Mouse (Mus musculus) right cerebral cortex, postnatal 25 days (tissue): ENCODE measurements around the gene Arid1a.
A peak's percentile ranks its signal among the peaks of the same experiment; 100 is the strongest.
"Not testable (repeated sequence)": the region's sequence is repeated elsewhere in the genome, so short reads cannot be mapped to it uniquely, and the experiment has no call there.

Experiments
- DNase-seq: peaks from one replicate; pipeline ENCODE4 v3.0.0; 2022

The Arid1a gene

GRCm38 (mm10) chr4:133649989-133650699, 106.4 kb downstream of the Arid1a start, which contains the start of gene Zdhhc18:
Gene Zdhhc18 (minus strand): TSS chr4:133650154.
- peak; percentile 67 for DNase-seq

DNA sequence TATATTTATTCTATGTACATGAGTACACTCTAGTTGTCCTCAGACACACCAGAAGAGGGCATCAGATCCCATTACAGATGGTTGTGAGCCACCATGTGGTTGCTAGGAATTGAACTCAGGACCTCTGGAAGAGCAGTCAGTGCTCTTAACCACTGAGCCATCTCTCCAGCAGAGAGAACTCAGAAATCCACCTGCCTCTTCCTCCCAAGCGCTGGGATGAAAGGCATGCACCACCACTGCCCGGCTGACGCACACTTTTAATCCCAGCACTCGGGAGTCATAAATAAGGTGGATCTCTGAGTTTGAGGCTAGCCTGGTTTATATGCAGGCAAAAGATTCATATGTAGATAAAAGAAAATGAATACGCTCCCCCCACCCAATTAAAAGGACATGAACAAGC, 107.1 kb downstream of the Arid1a start:
- not testable (repeated sequence) for DNase-seq

DNA sequence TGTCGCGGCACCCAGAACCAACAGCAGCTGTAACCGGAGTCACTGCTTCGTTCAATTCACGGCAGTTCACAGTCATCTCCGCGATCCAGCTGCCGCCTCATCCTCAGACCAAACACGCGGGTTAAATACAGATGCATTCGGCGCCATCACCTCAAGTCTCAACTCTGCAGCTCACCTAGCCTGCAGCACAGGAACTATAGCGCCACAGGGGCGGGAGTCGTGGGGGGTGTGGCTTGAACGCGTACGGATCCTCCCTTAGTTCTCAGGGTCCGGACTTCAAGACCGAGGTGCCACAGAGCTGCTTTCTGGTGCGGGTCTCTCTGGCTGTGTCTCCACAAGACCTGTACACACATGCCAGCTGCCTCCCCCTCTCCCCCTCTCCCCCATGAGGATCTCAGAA, 110.9 kb downstream of the Arid1a start:
- no peak for DNase-seq

GRCm38 (mm10) chr4:133645195-133645594, 111.4 kb downstream of the Arid1a start:
- DNase-seq = no peak

GRCm38 (mm10) chr4:133634043-133634410, 122.5 kb downstream of the Arid1a start:
- no peak for DNase-seq

GRCm38 (mm10) chr4:133633332-133634042, 123.1 kb downstream of the Arid1a start:
- peak; percentile 89 for DNase-seq

DNA sequence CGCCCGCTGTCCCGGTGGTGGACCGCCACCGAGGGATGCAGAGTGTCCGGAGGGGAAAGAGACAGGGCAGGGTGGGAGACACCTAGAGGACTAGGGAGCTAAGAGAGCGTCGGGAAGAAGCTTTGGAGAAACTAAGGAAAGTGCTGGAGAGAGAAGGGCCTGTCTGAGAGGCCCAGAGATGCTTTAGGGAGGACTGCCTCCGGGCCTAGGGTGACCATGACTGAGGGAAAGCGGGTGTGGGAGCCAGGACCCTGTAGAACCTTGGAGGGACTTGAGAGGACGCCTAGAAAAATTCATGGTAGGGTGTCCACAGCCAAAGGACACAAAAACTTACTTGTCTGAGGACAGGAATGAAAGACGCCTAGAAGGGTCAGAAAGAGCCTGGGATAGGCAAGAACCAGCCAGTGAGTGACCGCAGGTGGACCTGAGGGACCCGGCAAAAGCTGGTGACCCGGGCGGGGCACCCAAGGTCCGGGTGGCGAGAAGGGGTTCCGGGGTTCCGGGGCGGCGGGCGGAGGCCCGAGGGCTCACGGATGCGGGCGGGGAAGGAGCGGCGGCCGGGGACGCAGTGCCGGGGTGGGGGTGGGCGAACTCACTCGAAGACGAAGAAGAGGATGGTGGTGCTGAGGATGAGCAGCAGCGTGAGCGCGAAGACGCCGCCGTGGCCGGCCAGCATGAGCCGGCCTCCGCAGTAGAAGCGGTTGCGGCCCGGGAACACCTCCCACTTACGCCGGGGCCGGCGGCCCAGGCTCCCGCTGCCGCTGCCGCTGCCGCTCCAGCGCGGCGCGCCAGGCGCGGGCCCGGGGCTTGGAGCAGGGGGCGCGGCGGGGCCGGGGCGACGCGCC, 123.9 kb downstream of the Arid1a start:
- DNase-seq = no peak

- no peak for DNase-seq
Measured at GRCm38 (mm10) chr4:133631769-133632411, 124.7 kb downstream of the Arid1a start.

DNA sequence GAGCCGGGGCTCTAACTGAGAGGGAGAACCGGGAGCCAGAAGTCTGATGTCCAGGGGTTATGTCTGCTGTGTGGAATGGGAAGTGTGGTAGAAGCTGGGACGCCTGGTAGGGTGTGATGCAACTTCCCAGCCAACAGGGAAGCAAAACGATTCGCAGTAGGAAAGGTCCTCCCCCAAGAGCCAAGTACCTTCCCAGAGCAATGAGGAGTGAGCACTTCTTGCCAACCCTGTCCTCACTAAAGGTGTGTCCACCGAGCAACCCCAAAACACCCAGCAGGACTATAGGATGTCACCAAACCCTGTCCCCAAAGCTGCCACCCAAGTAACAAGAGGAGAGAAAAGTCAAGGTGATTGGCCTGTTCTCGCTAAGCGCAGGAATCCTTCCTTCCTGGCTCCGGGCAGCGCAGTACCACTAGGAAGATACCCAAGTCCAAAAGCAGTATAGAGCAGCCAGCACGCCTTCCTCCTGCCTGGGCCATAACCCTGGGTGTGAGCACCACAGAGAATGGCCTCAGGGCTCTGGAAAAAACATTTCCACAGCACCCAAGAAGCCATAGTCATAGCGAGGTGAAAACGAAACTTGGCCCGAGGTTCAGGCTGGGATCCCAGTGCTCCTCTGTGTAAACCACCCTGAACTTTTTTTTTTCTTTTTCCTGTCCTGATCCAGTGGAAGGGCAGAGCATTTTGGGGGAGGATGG, 125.3 kb downstream of the Arid1a start:
- DNase-seq = no peak

DNA sequence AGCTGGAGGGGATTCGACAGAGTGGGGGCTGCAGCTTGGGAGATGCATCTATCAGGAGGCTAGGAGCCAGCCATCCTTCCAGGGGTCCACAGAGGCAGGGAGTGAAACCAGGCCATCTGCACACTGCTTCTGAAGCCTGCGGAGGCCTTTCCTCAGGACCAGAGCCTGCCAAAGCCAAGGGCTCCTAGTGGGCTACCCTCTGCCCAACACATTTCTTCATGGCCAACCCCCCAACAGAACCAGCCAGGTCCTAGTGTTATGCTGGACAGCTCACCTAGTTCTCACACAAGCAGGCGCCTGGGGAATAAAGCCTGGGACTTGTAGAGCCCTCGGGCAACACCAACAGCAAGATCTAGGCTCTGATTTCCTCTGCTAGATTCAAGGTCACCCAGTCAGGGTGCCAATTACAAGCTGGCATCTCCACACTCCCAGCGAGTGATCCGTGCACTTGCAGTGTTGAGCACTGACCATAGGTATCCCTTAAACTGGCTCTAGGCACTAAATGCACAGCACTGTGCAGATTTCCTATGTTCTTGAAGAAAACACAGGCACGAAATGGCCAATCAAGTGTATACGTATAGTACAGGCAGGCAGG, 126.1 kb downstream of the Arid1a start:
- no peak for DNase-seq

DNA sequence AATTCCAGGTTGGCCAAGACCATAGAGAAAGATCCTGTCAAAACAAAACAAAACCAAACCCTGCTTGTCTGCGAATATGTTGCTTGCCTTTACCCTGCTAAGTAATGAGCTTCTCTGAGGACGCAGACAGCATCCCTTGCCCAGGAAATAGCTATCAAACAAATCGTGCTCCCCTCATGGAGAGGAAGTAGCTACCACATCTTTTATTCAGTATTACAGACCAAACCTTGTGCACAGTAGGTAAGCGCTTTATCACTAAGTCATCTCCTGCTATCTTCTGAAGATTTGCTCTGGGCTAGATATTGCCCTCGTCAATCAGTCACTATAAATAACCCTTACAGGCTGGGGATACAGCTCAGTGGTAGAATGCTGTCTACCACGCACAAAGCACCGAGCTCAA, 127.4 kb downstream of the Arid1a start:
- no peak for DNase-seq
